Comparison of ENCODE assay signal across 9 mouse cellular contexts in the genomic region with DNA sequence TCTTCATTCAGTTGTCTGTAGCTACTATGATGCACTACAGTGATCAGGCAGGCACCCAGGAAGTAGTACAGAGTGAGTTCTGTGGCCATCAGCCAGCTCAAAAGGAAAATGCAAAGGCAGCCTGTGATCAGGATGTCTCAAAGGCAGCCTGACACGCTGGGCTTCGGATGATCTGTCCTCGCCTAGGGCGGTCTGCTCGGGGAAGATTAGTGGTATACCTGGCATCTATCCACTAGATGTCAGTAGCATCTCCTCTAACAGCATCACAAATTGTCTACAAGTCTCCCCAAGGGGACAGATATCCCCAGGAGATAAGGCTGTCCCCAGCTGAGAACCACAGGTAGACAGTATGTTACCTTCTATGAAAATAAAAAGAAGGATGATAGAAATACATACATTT. TPM values are rescaled to one million over a fixed set of nuclear protein-coding genes. Genes with fewer than 3 reads are reported as not detected.
DNase-seq lines count a peak whose midpoint lies in the region; ATAC-seq lines count a peak whose summit lies in the region.
"Had no signal": no experiment of that assay in that cellular context is flagged by ENCODE, and none has a peak within 500 bp of the region (broad histone marks: within the 10 kb centered on the region; RNA-seq: fewer than 3 reads in every experiment).

No protein-coding gene starts in this region.

- no peak overlapping the region for H3K27ac ChIP-seq in liver, embryonic 12.5 days

- H3K4me3 ChIP-seq in liver, embryonic 12.5 days, result no peak overlapping the region

- H3K4me2 ChIP-seq in liver, embryonic 12.5 days, result no peak overlapping the region

- H3K9ac ChIP-seq in liver, embryonic 12.5 days, result no peak overlapping the region

- intact Hi-C loops in gastrocnemius, postnatal 14 days (cut with DNase I; ENCODE audit: low total_unique reads), result no loop called here

- no peaks in the 10 kb centered on the region for H3K36me3 ChIP-seq in liver, embryonic 12.5 days

- DNase-seq in 416B (ENCODE audit: low read depth), result peak; percentile 13
- DNase-seq in embryo, embryonic 11 days, result peak; percentile 67
- DNase-seq in kidney, adult 9 months, result peak; percentile 26
- no peak for DNase-seq in gastrocnemius, postnatal 10 days
- DNase-seq in gastrocnemius, postnatal 14 days, result no peak

- 5% methylated on average over 5 of the region's 5 CpGs for WGBS in liver, embryonic 12.5 days (ENCODE audit: insufficient replicate concordance)

- H3K9me3 ChIP-seq in liver, embryonic 12.5 days (replicated peaks), result no peaks in the 10 kb centered on the region

- peak; percentile 31 for ATAC-seq in activated CD4-positive, CD25-positive, alpha-beta regulatory T cell, adult 4 months
- ATAC-seq in liver, embryonic 12.5 days, result peak; percentile 35; the same call in 1 of the 2 replicates
- ATAC-seq in neutrophil, adult 5-6 weeks (ENCODE audit: extremely low read depth, insufficient number of reproducible peaks, low FRiP score, poor library complexity, severe bottlenecking), result peak; percentile 56; the same call in 1 of the 2 replicates

- no peaks in the 10 kb centered on the region for H3K4me1 ChIP-seq in liver, embryonic 12.5 days

- no peaks in the 10 kb centered on the region for H3K27me3 ChIP-seq in liver, embryonic 12.5 days (replicated peaks)

RNA-seq across cellular contexts. Expression of a gene that starts 26.6 kb away (rescaled TPM):
- polyA plus RNA-seq in activated CD4-positive, CD25-positive, alpha-beta regulatory T cell, adult 4 months (2017; shearing (Covaris generic)), result under 1 TPM in 1 of 2 experiments, not detected in 1; 0.16 TPM
- polyA plus RNA-seq in liver, embryonic 12.5 days (2016; fragmentation: Nextera tagmentation; extraction: Ambion mirVana), result 1.7 and 1.9 TPM in 2 replicates
- total RNA-seq in neutrophil, adult 5-6 weeks (2017), result 33.3 and 41.1 TPM in 2 replicates
- 10 to 100 TPM; 14.2 to 16.7 TPM for total RNA-seq in gastrocnemius, postnatal 10 days (2021)
- 10 to 100 TPM; 17.2 TPM for total RNA-seq in gastrocnemius, postnatal 14 days (2021)

RNA-seq across cellular contexts. Expression of a gene that starts 34.3 kb away (rescaled TPM):
- polyA plus RNA-seq in activated CD4-positive, CD25-positive, alpha-beta regulatory T cell, adult 4 months (2017; shearing (Covaris generic)), result not detected
- not detected in 2 replicates for polyA plus RNA-seq in liver, embryonic 12.5 days (2016; fragmentation: Nextera tagmentation; extraction: Ambion mirVana)
- not detected in 2 replicates for total RNA-seq in neutrophil, adult 5-6 weeks (2017)
- under 1 TPM in 1 of 2 experiments, not detected in 1; 0.12 TPM for total RNA-seq in gastrocnemius, postnatal 10 days (2021)
- total RNA-seq in gastrocnemius, postnatal 14 days (2021), result under 1 TPM in 1 of 2 experiments, not detected in 1; 0.22 TPM
- total RNA-seq: adrenal gland, adult 18-20 months had no signal

Comparison
In these comparisons a context has a peak if more than half of its experiments do, and no peak if none do; other contexts are left out.
1. DNase-seq: peak in 416B (single experiment), embryo, embryonic 11 days (single experiment) and kidney, adult 9 months (single experiment); none in gastrocnemius, postnatal 10 days (single experiment) and gastrocnemius, postnatal 14 days (single experiment).
2. Peak in every context shown above with its lines, with median percentiles within 50 percentile points of each other: ATAC-seq.